Mouse (Mus musculus) telencephalon, adult 2 months (tissue): Measurements from ENCODE around the gene Mrpl58.

Experiments used
- DNase-seq: peaks from one replicate; pipeline ENCODE4 v3.0.0-alpha.2; 2011; ENCODE audit warnings: low read depth, low spot score

Mrpl58 gene

DNA sequence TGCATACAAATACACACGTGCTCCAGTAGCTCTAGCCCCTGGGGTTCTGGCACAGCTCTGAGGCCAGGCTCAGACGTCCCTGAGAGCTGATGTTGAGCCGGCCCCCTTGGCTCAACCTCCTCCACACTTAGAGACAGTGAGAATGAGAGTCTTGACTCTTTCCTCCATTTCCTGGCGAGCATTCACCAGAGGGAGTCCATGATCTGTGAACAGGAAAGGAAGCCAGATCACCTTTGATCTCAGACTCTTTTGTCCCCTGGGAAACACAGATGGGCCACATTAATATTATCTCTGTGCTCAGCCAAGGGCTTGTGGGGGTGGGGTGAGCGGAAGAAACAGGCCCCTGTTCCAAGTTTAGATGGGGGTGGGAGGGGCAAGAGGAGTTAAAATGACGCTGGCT, 53.9 kb downstream of the Mrpl58 start:
- DNase-seq: no peak

DNA sequence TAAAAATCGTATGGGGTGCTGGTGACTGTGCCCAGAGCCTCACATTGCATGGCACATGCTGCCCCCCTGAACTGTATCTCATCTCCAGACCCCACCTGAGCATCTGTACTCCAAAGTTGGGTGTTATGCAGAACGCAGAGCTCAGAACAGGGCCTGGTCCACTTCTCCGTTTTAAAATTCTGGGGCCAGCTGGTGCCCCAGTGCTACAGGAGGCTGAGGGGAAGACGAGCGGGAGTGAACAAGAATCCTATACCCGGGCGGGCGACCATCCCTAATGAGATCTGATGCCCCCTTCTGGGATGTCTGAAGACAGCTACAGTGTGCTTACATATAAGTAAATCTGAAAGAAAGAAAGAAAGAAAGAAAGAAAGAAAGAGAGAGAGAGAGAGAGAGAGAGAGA, 57.4 kb downstream of the Mrpl58 start:
- no peak for DNase-seq

DNA sequence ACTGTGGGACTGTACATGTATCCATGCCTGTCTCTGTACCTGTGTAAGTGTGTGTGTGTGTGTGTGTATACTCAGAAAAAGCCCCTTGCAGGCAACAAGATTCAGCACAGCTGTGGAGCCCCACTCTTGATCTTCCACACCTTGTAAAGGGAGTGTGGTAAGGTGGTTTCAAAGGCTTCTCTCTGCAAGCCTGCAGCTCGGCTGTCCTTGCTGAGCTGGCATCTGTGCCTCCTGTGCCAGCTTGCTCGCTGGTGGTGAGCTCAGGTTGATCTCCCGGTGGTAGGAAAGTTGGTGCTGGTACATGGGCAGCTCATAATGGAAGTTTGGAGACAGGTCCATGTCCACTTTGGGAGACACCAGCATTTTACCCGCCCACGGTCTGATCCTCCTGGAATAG, 58.3 kb downstream of the Mrpl58 start:
- DNase-seq: no peak
